Mouse (Mus musculus): ENCODE results near the gene Itprip.

Gene Itprip

GRCm38 (mm10) chr19:47919126-47919965 is at the start of gene Itprip, which contains the start of gene Cfap43:
TSS of gene Itprip (minus strand) at chr19:47919299.
TSS of gene Cfap43 (minus strand) at chr19:47919287.
- peak; percentile 84 to 88 for DNase-seq

- DNase-seq: no peak
Observed at GRCm38 (mm10) chr19:47958181-47958580, 39.1 kb upstream of the Itprip start.

- DNase-seq: no peak
Observed at GRCm38 (mm10) chr19:47953169-47953568, 34.1 kb upstream of the Itprip start.

- no peak for DNase-seq
Observed at GRCm38 (mm10) chr19:47950946-47951345, 31.8 kb upstream of the Itprip start.

GRCm38 (mm10) chr19:47946821-47947465 is 27.8 kb upstream of the Itprip start:
- DNase-seq: no peak

- no peak for DNase-seq
Observed at GRCm38 (mm10) chr19:47939361-47939760, 20.3 kb upstream of the Itprip start.

GRCm38 (mm10) chr19:47937443-47938406 is 18.6 kb upstream of the Itprip start, which contains the start of gene Cfap58:
TSS of gene Cfap58 (plus strand) at chr19:47937675.
- peak; percentile 91 to 92 for DNase-seq

- no peak for DNase-seq
Observed at GRCm38 (mm10) chr19:47936938-47937337, 17.8 kb upstream of the Itprip start.

GRCm38 (mm10) chr19:47936490-47936889 is 17.4 kb upstream of the Itprip start:
- peak in 1 of 2 experiments; percentile 21 for DNase-seq

GRCm38 (mm10) chr19:47935530-47935929 is 16.4 kb upstream of the Itprip start:
- no peak for DNase-seq

GRCm38 (mm10) chr19:47934636-47935238 is 15.6 kb upstream of the Itprip start:
- no peak for DNase-seq

- no peak for DNase-seq
Observed at GRCm38 (mm10) chr19:47934146-47934545, 15.0 kb upstream of the Itprip start.

GRCm38 (mm10) chr19:47931982-47932638 is 13.0 kb upstream of the Itprip start:
- DNase-seq: peak; percentile 52 to 56

GRCm38 (mm10) chr19:47929043-47929442 is 9.9 kb upstream of the Itprip start:
- DNase-seq: no peak

- DNase-seq: no peak
Observed at GRCm38 (mm10) chr19:47927032-47927431, 7.9 kb upstream of the Itprip start.

GRCm38 (mm10) chr19:47925819-47926218 is 6.7 kb upstream of the Itprip start:
- DNase-seq: no peak

GRCm38 (mm10) chr19:47919966-47920375 is 872 bp upstream of the Itprip start:
- DNase-seq: no peak

- DNase-seq: peak; percentile 71
Observed at GRCm38 (mm10) chr19:47918455-47919101, 521 bp downstream of the Itprip start.

GRCm38 (mm10) chr19:47918016-47918415 is 1.1 kb downstream of the Itprip start:
- DNase-seq: no peak

- peak in 1 of 2 experiments; percentile 3 for DNase-seq
Observed at GRCm38 (mm10) chr19:47917396-47917795, 1.7 kb downstream of the Itprip start.

- DNase-seq: peak; percentile 70 to 78
Observed at GRCm38 (mm10) chr19:47915251-47915650, 3.8 kb downstream of the Itprip start.
